Mouse (Mus musculus) retina, postnatal 7 days (tissue): ENCODE measurements around the gene Mfap1b.

ENCODE experiments used
- DNase-seq: peaks from one replicate; pipeline ENCODE4 v3.0.0-alpha.2; 2012; ENCODE audit warnings: low read depth, low spot score

Gene Mfap1b

GRCm38 (mm10) chr2:121434854-121435253 is 39.0 kb downstream of the Mfap1b start:
- DNase-seq: no peak

DNA sequence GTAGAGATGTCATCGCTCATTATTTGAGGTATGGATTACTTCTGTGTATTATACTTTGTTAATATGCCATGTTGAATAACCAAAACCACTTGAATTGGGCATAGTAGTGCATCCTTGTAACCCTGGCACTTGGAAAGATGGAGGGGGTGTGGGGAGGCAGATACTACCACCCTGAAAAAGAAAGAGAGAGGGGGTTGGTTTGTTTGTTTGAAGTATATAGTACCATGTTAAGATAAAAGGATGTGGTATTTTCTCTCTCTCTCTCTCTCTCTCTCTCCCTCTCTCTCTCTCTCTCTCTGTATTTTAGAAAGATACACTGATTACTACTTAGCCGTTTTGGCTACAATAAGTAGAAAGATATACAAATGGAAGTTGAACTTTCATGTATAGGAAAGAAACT is 48.0 kb downstream of the Mfap1b start:
- DNase-seq: no peak

GRCm38 (mm10) chr2:121423166-121423565 is 50.7 kb downstream of the Mfap1b start:
- no peak for DNase-seq

DNA sequence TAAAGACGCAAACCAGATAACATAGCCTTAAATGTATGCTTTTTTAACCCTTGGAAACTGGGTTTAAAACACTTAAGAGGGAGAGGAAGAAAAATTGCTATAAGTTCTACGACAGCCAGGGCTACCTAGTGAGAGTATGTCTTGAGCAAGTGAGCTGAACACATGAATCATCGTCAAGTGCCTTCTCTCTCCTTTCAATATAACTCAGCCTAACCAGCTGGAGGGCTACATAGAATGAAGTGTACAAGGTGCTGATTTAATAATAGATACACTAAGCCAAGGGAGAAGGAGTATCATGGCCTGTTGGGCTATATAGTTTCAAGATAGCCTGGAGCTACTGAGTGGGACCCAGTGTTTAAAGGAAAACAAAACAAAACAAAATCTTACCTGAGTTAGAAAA is 55.4 kb downstream of the Mfap1b start:
- no peak for DNase-seq

DNA sequence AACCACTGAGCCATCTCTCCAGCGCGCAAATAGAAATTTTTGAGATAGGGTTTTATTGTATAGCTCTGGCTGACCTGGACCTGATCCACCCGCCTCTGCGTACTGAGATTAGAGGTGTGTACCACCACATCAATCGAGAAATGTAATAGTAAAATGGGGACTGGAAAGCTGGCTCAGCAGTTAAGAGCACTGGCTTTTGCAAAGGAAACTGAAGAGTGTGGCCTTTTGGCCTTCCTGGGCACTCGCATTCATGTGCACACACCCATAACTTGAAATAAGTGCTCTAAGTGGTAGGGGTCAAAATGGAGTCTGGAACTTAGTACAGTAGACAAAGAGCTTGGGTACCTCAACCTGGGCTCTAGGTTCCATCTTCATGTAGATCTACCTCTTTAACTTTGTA is 57.5 kb downstream of the Mfap1b start:
- no peak for DNase-seq

- DNase-seq: no peak
Observed at GRCm38 (mm10) chr2:121415591-121415990, 58.3 kb downstream of the Mfap1b start.

GRCm38 (mm10) chr2:121415103-121415502 is 58.8 kb downstream of the Mfap1b start:
- no peak for DNase-seq

- peak; percentile 5 for DNase-seq
Observed at GRCm38 (mm10) chr2:121414139-121414685, 59.7 kb downstream of the Mfap1b start.

GRCm38 (mm10) chr2:121413387-121414042 is 60.4 kb downstream of the Mfap1b start, which contains the start of the genes Pdia3 and Catsper2:
Gene Pdia3 (plus strand): TSS chr2:121413775.
Gene Catsper2 (minus strand): TSS chr2:121413792.
- DNase-seq: peak; percentile 92

- DNase-seq: no peak
Observed at GRCm38 (mm10) chr2:121412843-121413386, 61.0 kb downstream of the Mfap1b start.
